Mouse (Mus musculus): ENCODE data around the gene Vmn2r6. TPM values are rescaled to one million over a fixed set of nuclear protein-coding genes. Genes with fewer than 3 reads are reported as not detected.

The Vmn2r6 gene
- not detected for total RNA-seq (2023)

GRCm38 (mm10) chr3:64565730-64566129 is at the start of gene Vmn2r6:
Vmn2r6 (minus strand) TSS chr3:64565830.

GRCm38 (mm10) chr3:64509742-64510141 is 55.9 kb downstream of the Vmn2r6 start, which contains the start of gene Vmn2r5:
Vmn2r5 (minus strand) TSS chr3:64509842.

Other genes starting within 250 kb of the Vmn2r6 start
- not detected for gene Vmn2r4, start 150.5 kb downstream of the Vmn2r6 start, total RNA-seq (2023)
- not detected for gene Vmn2r5, start 56.0 kb downstream of the Vmn2r6 start, total RNA-seq (2023)

Data from neutrophil, adult 59 days (primary cell).